Mouse (Mus musculus): ENCODE measurements at regions not wholly inside any gene's neighbourhood (a gene's known extent, or its start where the extent isn't known, plus 50 kb on each side); places are given as distances from the start of the nearest gene placed in this dataset.

DNA sequence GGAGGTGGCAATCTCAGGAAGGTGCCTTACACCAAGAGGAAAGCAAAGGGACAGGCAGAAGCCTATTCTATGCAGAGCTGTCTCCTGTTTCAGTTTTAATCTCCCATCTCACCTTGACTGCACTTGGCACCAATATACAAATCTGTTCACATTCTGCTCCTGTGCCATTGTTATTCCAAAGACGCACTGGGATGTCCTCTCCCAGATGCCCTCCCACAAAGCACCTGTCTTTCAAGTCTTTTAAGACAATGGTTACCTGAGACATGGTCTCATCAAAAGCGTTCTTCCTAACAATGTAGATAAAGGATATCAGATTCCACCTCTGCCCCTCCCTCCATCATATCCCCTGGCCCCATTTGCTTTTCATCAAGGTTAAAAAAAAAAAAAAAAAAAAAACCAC is 64.2 kb upstream of the Aldh1a3 start:
- DNase-seq: no peak

DNA sequence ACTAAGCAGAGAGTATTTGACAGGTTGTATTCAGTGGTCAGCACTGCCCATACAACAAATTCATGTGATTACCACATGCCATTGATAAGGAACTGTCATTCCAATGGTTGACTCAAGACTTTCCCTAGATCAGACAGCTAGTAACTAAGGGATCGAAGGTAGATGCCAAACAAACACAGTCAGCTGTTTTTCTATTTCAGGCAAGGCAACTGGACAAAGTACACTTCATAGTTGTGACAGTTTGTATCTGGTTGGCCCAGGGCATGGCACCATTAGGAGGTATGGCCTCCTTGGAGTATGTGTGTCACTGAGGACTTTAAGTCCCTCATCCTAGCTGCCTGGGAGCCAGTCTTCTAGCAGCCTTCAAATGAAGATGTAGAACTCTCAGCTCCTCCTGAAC is 62.8 kb upstream of the Aldh1a3 start:
- no peak for DNase-seq

DNA sequence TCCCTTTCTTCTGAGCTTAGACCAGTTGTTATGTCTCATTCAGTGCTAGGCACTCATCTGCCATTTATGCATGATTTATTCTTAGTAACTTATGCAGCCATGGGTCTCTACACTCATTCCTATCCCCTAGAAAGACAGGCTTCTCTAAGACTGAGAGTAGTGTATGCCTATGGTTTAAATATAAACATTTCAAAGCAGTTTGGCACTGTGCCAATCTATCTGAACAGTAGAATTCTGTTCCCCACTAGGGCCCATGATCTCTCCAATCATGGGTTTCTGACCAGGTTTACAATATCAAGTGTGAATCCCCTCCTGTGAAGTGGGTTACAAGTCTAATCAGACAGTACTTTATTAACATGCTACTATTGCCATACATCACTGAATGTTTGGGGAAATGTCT is 60.4 kb upstream of the Aldh1a3 start:
- no peak for DNase-seq

DNA sequence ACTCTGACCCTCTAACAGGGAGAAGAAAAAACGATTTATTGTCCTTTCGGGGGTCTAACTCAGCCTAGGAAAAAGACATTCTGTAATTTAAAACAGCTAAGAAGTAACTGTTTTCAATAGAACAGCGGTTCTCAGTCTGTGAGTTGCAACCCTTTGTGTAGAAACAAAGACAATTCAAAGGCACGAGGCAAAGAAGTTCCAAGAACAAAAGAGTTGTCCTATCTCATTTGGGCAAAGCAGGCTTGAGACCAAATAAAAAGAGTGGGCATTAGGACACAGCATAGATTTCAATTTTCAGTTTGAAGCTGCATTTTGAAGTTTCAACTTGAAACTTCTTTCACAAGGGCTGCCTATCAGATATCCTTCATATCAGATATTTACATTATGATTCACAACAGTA is 53.1 kb upstream of the Aldh1a3 start:
- DNase-seq: no peak

DNA sequence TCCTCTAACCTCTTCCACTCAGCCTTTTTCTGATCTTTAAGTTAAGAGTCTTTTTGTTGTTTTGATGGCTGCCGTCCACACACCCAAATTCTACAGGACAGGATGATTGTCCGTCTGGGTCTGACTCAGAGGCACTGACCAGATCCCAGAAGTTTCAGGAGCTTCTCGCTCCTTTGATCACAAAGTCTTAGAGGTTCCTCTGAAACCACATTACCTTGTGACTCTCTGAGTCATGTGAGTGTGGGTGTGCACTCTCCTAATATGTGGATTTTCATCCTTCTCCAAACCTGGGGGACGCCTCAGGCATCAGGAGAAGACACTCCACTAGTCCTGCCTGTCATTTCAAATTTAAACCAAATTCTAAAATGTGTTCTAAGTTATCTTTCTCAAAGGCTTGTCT is 52.0 kb upstream of the Aldh1a3 start:
- DNase-seq: no peak

DNA sequence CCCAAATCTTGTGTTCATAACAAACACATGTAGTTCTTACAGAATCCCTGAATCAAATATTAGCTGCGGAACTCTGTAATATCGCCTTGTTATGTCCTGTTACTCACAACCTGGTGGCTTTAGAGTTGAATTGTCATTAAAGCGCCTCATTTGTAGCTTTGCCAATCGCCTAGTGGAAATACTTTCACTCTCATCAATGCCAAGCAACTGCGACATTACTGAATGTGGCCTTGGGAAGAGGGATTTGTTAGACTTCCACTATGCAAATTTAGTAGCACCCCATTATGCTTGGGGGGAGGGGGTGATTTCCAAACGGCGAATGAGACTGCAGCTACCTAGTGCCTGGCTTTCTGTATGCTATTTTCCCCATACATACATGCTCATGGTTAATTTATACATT is 50.8 kb upstream of the Aldh1a3 start:
- no peak for DNase-seq

DNA sequence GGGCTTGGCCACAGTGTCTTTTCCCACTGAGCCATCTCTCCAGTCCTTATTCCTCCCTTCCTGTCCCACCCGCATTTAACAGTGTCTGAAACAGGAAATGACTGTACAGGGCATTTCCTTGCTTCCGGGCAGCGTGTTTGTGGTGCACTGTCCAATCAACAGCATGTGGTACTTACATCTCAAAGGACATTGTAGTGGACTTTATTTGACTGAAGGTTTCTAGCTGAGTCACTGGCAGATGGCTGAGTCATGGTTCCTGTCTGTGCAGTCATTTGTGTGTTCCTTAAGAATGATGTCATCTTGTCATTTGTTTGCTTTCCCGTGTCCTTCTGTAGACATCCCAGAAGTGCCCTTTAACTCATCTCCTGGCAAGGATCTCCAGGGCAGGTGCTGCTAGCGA is 50.2 kb upstream of the Aldh1a3 start:
- DNase-seq: peak; percentile 47

Data from adrenal gland, postnatal 10 days (tissue).